Mouse (Mus musculus) lung, postnatal 0 days (tissue): ENCODE measurements at regions not wholly inside any gene's neighbourhood (a gene's known extent, or its start where the extent isn't known, plus 50 kb on each side); places are given as distances from the start of the nearest gene placed in this dataset.

Source experiments
- ATAC-seq: fragments of 200-750 bp; cut with Nextera tagmentation; 2 replicates; pipeline ENCODE4 v1.8.0; 2017; ENCODE audit warnings: moderate library complexity
- DNase-seq: peaks from one replicate; pipeline ENCODE4 v3.0.0-alpha.2; 2016; ENCODE audit warnings: low spot score
- H3K27ac ChIP-seq: fragments of 300-500 bp; sonication (generic); 2 replicates; pipeline ENCODE4 v1.5.1; 2014; ENCODE audit warnings: antibody characterized with exemption, mild to moderate bottlenecking, low read length, mixed read lengths
- H3K27me3 ChIP-seq: fragments of 300-500 bp; sonication (generic); replicated peaks from 2 replicates; pipeline ENCODE4 v1.6.1; 2014; ENCODE audit warnings: low read length, mixed read lengths; ENCODE audit not compliant: insufficient read depth
- H3K36me3 ChIP-seq: fragments of 300-500 bp; sonication (generic); 2 replicates; pipeline ENCODE4 v1.6.1; 2014; ENCODE audit warnings: low read length, mixed read lengths; ENCODE audit not compliant: insufficient read depth
- H3K4me1 ChIP-seq: fragments of 300-500 bp; sonication (generic); 2 replicates; pipeline ENCODE4 v1.6.1; 2014; ENCODE audit warnings: antibody characterized with exemption, low read depth, low read length, mixed read lengths; ENCODE audit not compliant: insufficient read depth
- H3K4me2 ChIP-seq: fragments of 300-500 bp; sonication (generic); replicated peaks from 2 replicates; pipeline ENCODE4 v1.6.1; 2014; ENCODE audit warnings: low read depth, mild to moderate bottlenecking, low read length, moderate library complexity, mixed read lengths
- H3K4me3 ChIP-seq: fragments of 300-500 bp; sonication (generic); 2 replicates; pipeline ENCODE4 v1.5.1; 2014; ENCODE audit warnings: low read depth, low read length
- H3K9ac ChIP-seq: fragments of 300-500 bp; sonication (generic); replicated peaks from 2 replicates; pipeline ENCODE4 v1.6.1; 2014; ENCODE audit warnings: low read depth, mild to moderate bottlenecking
- H3K9me3 ChIP-seq: fragments of 300-500 bp; sonication (generic); 2 replicates; pipeline ENCODE4 v1.6.1; 2016; ENCODE audit warnings: low read length, mixed read lengths
- CTCF ChIP-seq: IDR thresholded peaks from 2 replicates; pipeline ENCODE4 v1.5.1; 2016; ENCODE audit warnings: antibody characterized with exemption, mild to moderate bottlenecking
- EP300 ChIP-seq: IDR thresholded peaks from 2 replicates; pipeline ENCODE4 v1.6.1; 2016; ENCODE audit warnings: antibody characterized with exemption, mild to moderate bottlenecking, control low read depth
- WGBS: fragments of 180-500 bp; shearing (Covaris S2); extraction: QIAGEN DNeasy Blood & Tissue Kit; methylation state at CpG from one replicate; pipeline ENCODE4 v1.1.7; 2014; 5-methylcytosine and 5-hydroxymethylcytosine counted together

DNA sequence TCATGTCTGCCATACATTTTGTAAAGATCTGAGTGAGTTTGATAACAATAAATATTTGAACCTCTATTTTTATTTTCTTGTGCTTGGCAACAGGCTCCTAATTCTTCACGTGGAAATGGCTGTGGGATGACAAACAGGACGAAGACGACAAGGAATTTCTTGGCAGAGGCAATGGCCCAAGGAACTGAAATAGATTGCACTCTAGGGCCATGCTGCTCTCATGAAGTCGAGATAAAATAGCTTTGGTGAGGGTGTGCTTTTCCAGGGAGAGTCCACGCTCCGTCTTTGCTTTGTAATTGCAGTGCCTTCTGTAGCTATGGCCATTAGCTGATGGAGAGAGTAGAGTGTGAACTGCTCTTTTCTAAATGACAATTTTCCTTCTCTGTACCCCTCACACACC, 50.9 kb upstream of the 1810046K07Rik start:
- H3K4me1 ChIP-seq, result no peaks in the 10 kb centered on the region
- H3K9me3 ChIP-seq, result no peaks in the 10 kb centered on the region
- ATAC-seq, result no peak
- no peak for DNase-seq
- H3K36me3 ChIP-seq, result no peaks in the 10 kb centered on the region
- H3K9ac ChIP-seq, result no peak overlapping the region
- H3K4me3 ChIP-seq, result no peak overlapping the region
- TF ChIP-seq CTCF (no peak), EP300 (no peak)
- no peak overlapping the region for H3K4me2 ChIP-seq
- 54% methylated on average over 6 of the region's 6 CpGs for WGBS
- no peaks in the 10 kb centered on the region for H3K27me3 ChIP-seq
- no peak overlapping the region for H3K27ac ChIP-seq

DNA sequence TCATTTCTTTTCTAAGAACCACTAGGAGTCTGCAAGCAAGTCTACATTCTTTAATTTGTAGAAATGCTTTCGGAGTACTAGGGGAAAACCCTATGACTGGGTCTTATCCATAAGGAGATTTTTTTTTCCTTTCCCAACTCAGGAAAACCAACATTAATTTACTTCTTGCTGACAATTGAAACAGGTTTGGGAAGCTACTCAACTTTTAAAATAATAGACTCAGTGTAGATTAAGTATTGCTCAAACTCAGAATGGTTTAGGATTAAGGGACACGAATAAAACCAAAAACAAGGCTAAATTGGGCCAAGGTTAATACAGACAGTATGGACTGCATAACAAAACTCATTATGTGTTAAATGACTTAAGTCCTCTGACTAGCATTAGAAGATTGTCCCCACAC, 65.2 kb upstream of the 1810046K07Rik start:
- Histone ChIP-seq H3K4me2 (no peak overlapping the region), H3K4me1 (no peaks in the 10 kb centered on the region), H3K36me3 (no peaks in the 10 kb centered on the region), H3K27me3 (no peaks in the 10 kb centered on the region), H3K9ac (no peak overlapping the region), H3K4me3 (no peak overlapping the region), H3K9me3 (no peaks in the 10 kb centered on the region), H3K27ac (no peak overlapping the region)
- TF ChIP-seq EP300 (no peak), CTCF (no peak)
- DNase-seq (no peak), ATAC-seq (no peak)
- 67% methylated on average over 2 of the region's 2 CpGs for WGBS

DNA sequence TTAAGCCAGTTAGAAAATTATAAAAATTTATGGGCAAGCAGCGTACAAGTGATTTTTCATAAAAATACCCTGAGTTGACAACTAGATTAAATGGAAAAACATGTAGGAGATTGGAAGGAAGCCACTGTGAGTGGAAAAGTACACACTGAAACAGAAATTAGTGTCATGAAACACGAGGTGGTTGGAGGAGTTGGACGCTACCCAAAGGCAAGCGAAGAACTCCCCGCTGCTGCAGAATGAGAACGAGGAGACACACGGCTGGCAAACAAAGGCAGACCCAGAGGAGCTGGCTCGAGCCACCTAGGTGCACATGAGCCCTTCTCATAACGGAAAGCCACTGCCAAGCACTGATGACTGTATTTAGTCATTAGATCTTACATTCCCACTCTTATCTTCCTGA, 65.7 kb upstream of the 1810046K07Rik start:
- H3K9ac ChIP-seq, result no peak overlapping the region
- H3K4me1 ChIP-seq, result no peaks in the 10 kb centered on the region
- no peak overlapping the region; the same call in 1 of the 2 replicates for H3K4me2 ChIP-seq
- no peaks in the 10 kb centered on the region for H3K27me3 ChIP-seq
- no peak overlapping the region for H3K4me3 ChIP-seq
- ATAC-seq, result no peak
- DNase-seq, result peak; percentile 50
- H3K9me3 ChIP-seq, result no peaks in the 10 kb centered on the region
- WGBS, result 36% methylated on average over 9 of the region's 9 CpGs
- no peak overlapping the region for H3K27ac ChIP-seq
- H3K36me3 ChIP-seq, result no peaks in the 10 kb centered on the region
- TF ChIP-seq CTCF (no peak), EP300 (no peak)

DNA sequence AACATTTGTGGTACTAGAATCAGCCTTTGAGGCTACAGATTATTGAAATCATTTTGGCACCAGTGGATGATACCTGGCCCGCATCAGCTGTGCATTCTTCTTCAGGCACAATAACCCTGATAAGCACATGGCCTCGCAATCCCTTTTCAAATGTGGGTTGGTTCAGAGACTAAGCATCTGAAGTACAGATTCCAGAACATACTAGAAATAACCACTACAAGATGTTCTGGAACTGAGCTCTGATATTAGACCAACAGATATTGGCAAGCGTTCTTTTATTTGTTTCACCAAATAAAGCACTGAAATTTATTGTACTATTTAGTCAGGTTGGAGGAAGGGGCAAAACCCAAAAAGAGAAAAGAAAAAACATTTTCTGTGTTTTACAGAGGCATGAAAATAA, 68.1 kb upstream of the 1810046K07Rik start:
- no peak overlapping the region for H3K27ac ChIP-seq
- 87% methylated on average over 3 of the region's 3 CpGs for WGBS

DNA sequence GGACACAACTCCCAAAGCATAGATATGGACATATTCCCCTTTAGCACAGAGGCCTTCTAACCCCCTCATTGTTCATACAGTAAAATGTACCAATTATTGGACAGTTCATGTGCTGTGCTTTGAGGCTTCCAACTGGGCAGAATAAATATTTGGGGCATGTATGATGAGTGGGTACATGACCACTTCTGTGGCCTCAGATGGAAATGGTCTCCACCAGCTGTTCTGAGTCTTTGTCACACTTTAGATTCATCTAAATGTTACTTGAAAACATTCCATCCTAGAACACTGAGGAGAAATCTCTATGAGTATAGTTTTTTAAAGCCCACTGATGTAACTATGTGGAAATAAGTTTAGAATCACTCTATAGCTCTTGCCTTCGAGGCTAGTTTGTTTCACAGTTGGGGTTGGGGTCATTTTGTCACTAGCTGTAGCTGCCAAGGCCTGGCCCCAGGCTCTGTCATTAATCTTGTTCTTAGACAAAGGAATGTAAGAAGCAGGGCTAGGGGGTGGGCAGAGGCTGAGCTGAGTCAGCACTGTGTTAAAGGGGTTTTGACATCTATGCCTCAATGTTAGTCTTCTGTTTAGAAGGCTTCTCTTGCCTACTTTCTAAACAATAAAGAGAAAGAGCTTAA, 69.0 kb upstream of the 1810046K07Rik start:
- no peak for TF ChIP-seq CTCF
- TF ChIP-seq EP300, result peak; percentile 70
- Histone ChIP-seq H3K9me3 (no peaks in the 10 kb centered on the region), H3K4me3 (no peak overlapping the region), H3K27me3 (no peaks in the 10 kb centered on the region), H3K4me2 (no peak overlapping the region), H3K27ac (no peak overlapping the region; the same call in 1 of the 2 replicates), H3K4me1 (no peaks in the 10 kb centered on the region), H3K36me3 (no peaks in the 10 kb centered on the region), H3K9ac (no peak overlapping the region)
- peak; percentile 91 for ATAC-seq
- WGBS, result 8% methylated on average over 1 of the region's 1 CpGs
- DNase-seq, result peak; percentile 87

More for the DNA sequence above, 68.1 kb upstream of the 1810046K07Rik start:
- no peak for ATAC-seq
- Histone ChIP-seq H3K36me3 (no peaks in the 10 kb centered on the region), H3K27me3 (no peaks in the 10 kb centered on the region), H3K4me1 (no peaks in the 10 kb centered on the region), H3K4me3 (no peak overlapping the region), H3K9ac (no peak overlapping the region), H3K4me2 (no peak overlapping the region), H3K9me3 (no peaks in the 10 kb centered on the region)
- no peak for TF ChIP-seq CTCF
- TF ChIP-seq EP300, result no peak
- DNase-seq, result no peak

DNA sequence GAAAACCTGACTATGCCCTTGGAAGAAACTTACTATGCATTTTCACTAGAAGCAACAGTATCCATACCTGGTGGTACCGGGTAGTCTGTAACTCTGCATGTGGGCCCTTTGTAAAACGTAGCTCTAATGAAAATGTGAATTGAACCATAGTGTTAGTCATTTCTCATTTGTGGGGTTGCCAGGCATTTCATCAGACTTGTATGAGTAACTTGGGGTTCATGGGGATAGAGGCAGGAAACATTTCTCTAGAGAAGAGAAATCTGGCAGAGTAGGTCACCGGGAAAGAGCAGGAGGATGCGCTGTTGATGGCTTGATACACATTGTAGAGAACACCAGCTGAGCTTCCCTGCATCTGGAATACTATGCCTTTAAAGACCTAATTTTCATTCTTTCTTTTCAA, 70.2 kb upstream of the 1810046K07Rik start:
- no peaks in the 10 kb centered on the region for H3K9me3 ChIP-seq
- no peaks in the 10 kb centered on the region for H3K4me1 ChIP-seq
- DNase-seq (no peak), ATAC-seq (no peak)
- H3K27ac ChIP-seq, result no peak overlapping the region
- 86% methylated on average over 4 of the region's 4 CpGs for WGBS
- no peaks in the 10 kb centered on the region for H3K27me3 ChIP-seq
- TF ChIP-seq CTCF (no peak), EP300 (no peak)
- no peak overlapping the region for H3K9ac ChIP-seq
- H3K4me3 ChIP-seq, result no peak overlapping the region
- no peak overlapping the region for H3K4me2 ChIP-seq
- no peaks in the 10 kb centered on the region for H3K36me3 ChIP-seq

DNA sequence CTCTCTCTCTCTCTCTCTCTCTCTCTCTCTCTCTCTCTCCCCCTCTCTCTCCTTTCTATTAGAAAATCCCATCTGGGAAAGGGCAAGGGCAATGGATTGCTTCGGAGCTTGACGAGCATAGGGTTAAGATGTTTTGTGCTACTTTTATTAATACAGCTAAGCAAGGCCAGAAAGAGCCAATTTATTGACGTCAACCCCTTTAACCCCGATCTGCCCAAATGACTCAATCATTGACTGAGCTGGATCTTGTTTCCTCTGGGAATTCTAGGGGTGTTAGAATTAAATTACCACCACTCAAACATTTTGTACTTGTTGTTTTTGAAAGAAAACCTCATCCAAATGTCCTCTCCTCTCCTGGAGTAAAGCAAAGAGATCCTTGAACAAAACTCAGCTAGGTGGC, 70.6 kb upstream of the 1810046K07Rik start:
- TF ChIP-seq EP300, result no peak
- no peak for TF ChIP-seq CTCF
- Histone ChIP-seq H3K4me2 (no peak overlapping the region), H3K9me3 (no peaks in the 10 kb centered on the region), H3K27me3 (no peaks in the 10 kb centered on the region), H3K4me3 (no peak overlapping the region), H3K36me3 (no peaks in the 10 kb centered on the region), H3K4me1 (no peaks in the 10 kb centered on the region), H3K27ac (no peak overlapping the region), H3K9ac (no peak overlapping the region)
- ATAC-seq (no peak), DNase-seq (no peak)
- WGBS, result 65% methylated on average over 4 of the region's 4 CpGs
